Mouse (Mus musculus) lung, embryonic 15.5 days (tissue): ENCODE results near the gene Doxl2. TPM values are rescaled to one million over a fixed set of nuclear protein-coding genes. Genes with fewer than 3 reads are reported as not detected.
A peak's percentile ranks its signal among the peaks of the same experiment; 100 is the strongest.

Experiments used
- ATAC-seq: fragments of 200-750 bp; cut with Nextera tagmentation; 2 replicates; pipeline ENCODE4 v1.8.0; 2017; ENCODE audit warnings: moderate number of reproducible peaks, borderline replicate concordance; ENCODE audit not compliant: low FRiP score, low TSS enrichment; ENCODE audit errors: extremely low read depth
- H3K27ac ChIP-seq: fragments of 300-500 bp; sonication (generic); 2 replicates; pipeline ENCODE4 v1.5.1; 2015; ENCODE audit warnings: moderate library complexity, mild to moderate bottlenecking, inconsistent platforms
- H3K27me3 ChIP-seq: fragments of 300-500 bp; sonication (generic); 2 replicates; pipeline ENCODE4 v1.6.1; 2015; ENCODE audit warnings: inconsistent platforms
- H3K36me3 ChIP-seq: fragments of 300-500 bp; sonication (generic); 2 replicates; pipeline ENCODE4 v1.6.1; 2015; ENCODE audit warnings: inconsistent platforms
- H3K4me1 ChIP-seq: fragments of 300-500 bp; sonication (generic); 2 replicates; pipeline ENCODE4 v1.6.1; 2015; ENCODE audit warnings: inconsistent platforms
- H3K4me2 ChIP-seq: fragments of 300-500 bp; sonication (generic); 2 replicates; pipeline ENCODE4 v1.6.1; 2015; ENCODE audit warnings: inconsistent platforms, mild to moderate bottlenecking, moderate library complexity
- H3K4me3 ChIP-seq: fragments of 300-500 bp; sonication (generic); 2 replicates; pipeline ENCODE4 v1.5.1; 2015; ENCODE audit warnings: mild to moderate bottlenecking, inconsistent platforms
- H3K9ac ChIP-seq: fragments of 300-500 bp; sonication (generic); 2 replicates; pipeline ENCODE4 v1.6.1; 2015; ENCODE audit warnings: inconsistent platforms
- H3K9me3 ChIP-seq: fragments of 300-500 bp; sonication (generic); 2 replicates; pipeline ENCODE4 v1.6.1; 2016; ENCODE audit warnings: inconsistent platforms
- WGBS: fragments of 180-500 bp; shearing (Covaris S2); methylation state at CpG from one replicate; pipeline ENCODE4 v1.1.7; 2015; 5-methylcytosine and 5-hydroxymethylcytosine counted together
- polyA plus RNA-seq: library from polyadenylated mRNA; unstranded; fragments of >200 nt; fragmentation: Nextera tagmentation; extraction: Ambion mirVana; gene quantifications from 2 replicates; pipeline ENCODE4 v1.2.1, GENCODE M21; 2015

Gene Doxl2
- polyA plus RNA-seq, 1 experiment from 2014 or later: not detected

DNA sequence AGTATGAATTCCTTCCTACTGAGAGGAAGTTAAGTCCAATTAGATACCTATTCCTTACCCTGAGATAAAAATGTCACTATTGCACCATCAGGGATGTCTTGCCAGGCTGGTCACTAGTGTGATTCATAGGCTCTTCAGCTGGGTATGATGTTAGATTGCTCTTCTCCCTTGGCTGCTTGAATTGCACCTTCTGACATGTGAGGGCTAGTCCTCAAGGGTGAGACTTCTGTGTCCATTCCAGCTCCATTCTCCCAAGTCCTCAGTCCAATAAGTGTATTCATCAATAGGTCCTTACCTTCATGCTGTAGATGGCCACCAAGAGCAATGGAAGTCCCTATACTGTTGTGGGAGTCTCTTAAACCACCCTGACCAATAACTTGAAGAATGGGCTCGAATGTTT is 4.9 kb downstream of the Doxl2 start:
- Histone ChIP-seq H3K9me3 (no peaks in the 10 kb centered on the region), H3K4me3 (no peak overlapping the region), H3K27ac (no peak overlapping the region), H3K4me2 (no peak overlapping the region), H3K27me3 (no peaks in the 10 kb centered on the region), H3K36me3 (no peaks in the 10 kb centered on the region), H3K4me1 (no peaks in the 10 kb centered on the region), H3K9ac (no peak overlapping the region)
- WGBS: 49% methylated on average over 1 of the region's 1 CpGs
- no peak for ATAC-seq

DNA sequence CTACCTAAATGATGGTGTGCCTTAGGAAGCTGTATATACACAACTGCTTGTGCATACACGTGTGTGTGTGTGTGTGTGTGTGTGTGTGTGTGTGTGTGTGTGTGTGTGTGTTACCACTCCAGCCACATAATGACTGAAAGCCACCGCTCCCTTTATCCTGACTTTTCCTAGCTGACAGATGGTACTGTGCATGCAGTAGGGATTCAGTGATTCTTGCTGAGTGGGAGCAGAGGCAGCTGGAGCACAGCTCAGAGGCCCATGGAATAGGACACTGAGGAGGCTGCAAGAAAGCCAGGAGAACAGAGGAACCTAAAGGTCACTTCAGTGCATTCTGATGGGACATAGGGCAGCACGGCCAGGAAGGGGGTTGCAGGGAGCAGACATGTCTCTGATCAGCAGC is 7.5 kb downstream of the Doxl2 start:
- Histone ChIP-seq H3K4me2 (no peak overlapping the region), H3K36me3 (no peaks in the 10 kb centered on the region), H3K9me3 (no peaks in the 10 kb centered on the region), H3K4me3 (no peak overlapping the region), H3K27me3 (no peaks in the 10 kb centered on the region), H3K9ac (no peak overlapping the region), H3K27ac (no peak overlapping the region), H3K4me1 (no peaks in the 10 kb centered on the region)
- ATAC-seq: no peak
- 67% methylated on average over 3 of the region's 3 CpGs for WGBS

GRCm38 (mm10) chr6:48986444-48986990 is 11.8 kb downstream of the Doxl2 start, which contains the start of gene Svs1:
Gene Svs1 (plus strand): TSS chr6:48986861.
- Histone ChIP-seq H3K9me3 (no peaks in the 10 kb centered on the region), H3K9ac (no peak within 1 kb of the TSS), H3K27me3 (no peaks in the 10 kb centered on the region), H3K36me3 (no peaks in the 10 kb centered on the region), H3K4me3 (no peak within 1 kb of the TSS), H3K27ac (no peak within 1 kb of the TSS), H3K4me1 (no peaks in the 10 kb centered on the region), H3K4me2 (no peak within 1 kb of the TSS)
- 31% methylated on average over 7 of the region's 7 CpGs for WGBS
- no peak for ATAC-seq

DNA sequence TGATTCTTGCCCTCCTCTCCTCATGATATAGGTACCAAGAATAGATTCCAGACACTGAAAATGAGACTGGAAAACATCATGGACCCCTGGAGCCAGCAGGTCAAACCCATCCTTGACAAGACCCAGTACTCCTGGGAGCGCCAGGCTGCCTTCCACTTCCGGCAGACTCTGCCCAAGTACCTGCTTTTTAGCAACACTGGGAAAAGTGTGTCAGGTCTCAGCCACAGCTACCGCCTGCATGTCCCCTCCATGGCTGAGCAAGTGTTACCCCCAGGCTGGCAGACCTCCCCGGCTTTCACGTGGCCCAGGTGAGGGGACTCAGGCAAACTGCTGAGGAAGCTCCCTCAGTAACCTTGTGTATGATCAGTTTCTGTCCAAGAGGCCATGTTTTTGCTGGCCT is 15.2 kb downstream of the Doxl2 start:
- 93% methylated on average over 5 of the region's 5 CpGs for WGBS
- no peaks in the 10 kb centered on the region for H3K4me1 ChIP-seq
- no peaks in the 10 kb centered on the region for H3K9me3 ChIP-seq
- H3K36me3 ChIP-seq: no peaks in the 10 kb centered on the region
- ATAC-seq: no peak
- H3K27me3 ChIP-seq: no peaks in the 10 kb centered on the region
- H3K9ac ChIP-seq: no peak overlapping the region
- H3K27ac ChIP-seq: no peak overlapping the region
- no peak overlapping the region for H3K4me3 ChIP-seq
- H3K4me2 ChIP-seq: no peak overlapping the region

- H3K4me1 ChIP-seq: no peaks in the 10 kb centered on the region
- no peak for ATAC-seq
- WGBS: 71% methylated on average over 4 of the region's 4 CpGs
Measured at GRCm38 (mm10) chr6:48991991-48992390, 17.2 kb downstream of the Doxl2 start.

GRCm38 (mm10) chr6:48998186-48998585 is 23.4 kb downstream of the Doxl2 start:
- no peak for ATAC-seq
- H3K27ac ChIP-seq: no peak overlapping the region
- H3K9me3 ChIP-seq: no peaks in the 10 kb centered on the region
- no peak overlapping the region for H3K9ac ChIP-seq
- WGBS: 38% methylated on average over 6 of the region's 6 CpGs
- no peaks in the 10 kb centered on the region for H3K36me3 ChIP-seq
- no peaks in the 10 kb centered on the region for H3K4me1 ChIP-seq
- no peak overlapping the region for H3K4me3 ChIP-seq
- no peak overlapping the region for H3K4me2 ChIP-seq
- H3K27me3 ChIP-seq: no peaks in the 10 kb centered on the region

More at GRCm38 (mm10) chr6:48991991-48992390, 17.2 kb downstream of the Doxl2 start:
- no peak overlapping the region for H3K4me2 ChIP-seq
- no peaks in the 10 kb centered on the region for H3K27me3 ChIP-seq
- H3K27ac ChIP-seq: no peak overlapping the region
- no peak overlapping the region for H3K9ac ChIP-seq
- H3K9me3 ChIP-seq: no peaks in the 10 kb centered on the region
- H3K36me3 ChIP-seq: no peaks in the 10 kb centered on the region
- no peak overlapping the region for H3K4me3 ChIP-seq

- H3K27me3 ChIP-seq: no peaks in the 10 kb centered on the region
- H3K4me1 ChIP-seq: no peaks in the 10 kb centered on the region
- no peak overlapping the region for H3K9ac ChIP-seq
- H3K36me3 ChIP-seq: no peaks in the 10 kb centered on the region
- no peak overlapping the region for H3K4me3 ChIP-seq
- 77% methylated on average over 4 of the region's 4 CpGs for WGBS
- no peak for ATAC-seq
- no peak overlapping the region for H3K4me2 ChIP-seq
- H3K27ac ChIP-seq: no peak overlapping the region
- no peaks in the 10 kb centered on the region for H3K9me3 ChIP-seq
Measured at GRCm38 (mm10) chr6:48998796-48999195, 24.0 kb downstream of the Doxl2 start.

- WGBS: 35% methylated on average over 4 of the region's 4 CpGs
- Histone ChIP-seq H3K4me3 (no peak overlapping the region), H3K36me3 (no peaks in the 10 kb centered on the region), H3K4me2 (no peak overlapping the region), H3K4me1 (peaks cover 2% of the 10 kb centered on the region), H3K27ac (no peak overlapping the region), H3K9ac (no peak overlapping the region), H3K27me3 (no peaks in the 10 kb centered on the region), H3K9me3 (no peaks in the 10 kb centered on the region)
- no peak for ATAC-seq
Measured at GRCm38 (mm10) chr6:49003381-49003780, 28.6 kb downstream of the Doxl2 start.

DNA sequence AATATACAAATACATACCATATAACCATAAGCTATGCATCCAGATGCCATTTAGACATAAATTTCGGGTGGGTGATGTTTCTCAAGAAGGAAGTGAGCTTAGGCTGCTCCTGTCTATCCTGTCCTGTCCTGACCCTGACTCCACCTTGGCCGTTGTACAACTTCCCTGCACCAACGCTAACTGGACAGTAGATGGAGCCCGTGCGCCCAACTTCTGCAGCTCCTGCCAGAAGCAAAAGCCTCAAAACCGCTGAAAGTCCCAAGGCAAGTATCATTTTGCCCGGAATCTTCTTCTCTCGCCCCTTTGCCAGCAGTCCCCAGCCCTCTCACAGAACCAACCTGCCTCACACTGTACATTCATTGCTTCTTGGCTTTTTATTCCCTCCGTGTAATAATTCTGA is 33.2 kb downstream of the Doxl2 start:
- Histone ChIP-seq H3K4me1 (peaks cover 7% of the 10 kb centered on the region), H3K4me3 (peak overlapping the region; percentile 27), H3K36me3 (no peaks in the 10 kb centered on the region), H3K9me3 (no peaks in the 10 kb centered on the region), H3K9ac (peak overlapping the region; percentile 21; the same call in 1 of the 2 replicates), H3K27me3 (no peaks in the 10 kb centered on the region), H3K27ac (no peak overlapping the region), H3K4me2 (peak overlapping the region; percentile 55)
- no peak for ATAC-seq
- WGBS: under 1% methylated on average over 9 of the region's 9 CpGs

DNA sequence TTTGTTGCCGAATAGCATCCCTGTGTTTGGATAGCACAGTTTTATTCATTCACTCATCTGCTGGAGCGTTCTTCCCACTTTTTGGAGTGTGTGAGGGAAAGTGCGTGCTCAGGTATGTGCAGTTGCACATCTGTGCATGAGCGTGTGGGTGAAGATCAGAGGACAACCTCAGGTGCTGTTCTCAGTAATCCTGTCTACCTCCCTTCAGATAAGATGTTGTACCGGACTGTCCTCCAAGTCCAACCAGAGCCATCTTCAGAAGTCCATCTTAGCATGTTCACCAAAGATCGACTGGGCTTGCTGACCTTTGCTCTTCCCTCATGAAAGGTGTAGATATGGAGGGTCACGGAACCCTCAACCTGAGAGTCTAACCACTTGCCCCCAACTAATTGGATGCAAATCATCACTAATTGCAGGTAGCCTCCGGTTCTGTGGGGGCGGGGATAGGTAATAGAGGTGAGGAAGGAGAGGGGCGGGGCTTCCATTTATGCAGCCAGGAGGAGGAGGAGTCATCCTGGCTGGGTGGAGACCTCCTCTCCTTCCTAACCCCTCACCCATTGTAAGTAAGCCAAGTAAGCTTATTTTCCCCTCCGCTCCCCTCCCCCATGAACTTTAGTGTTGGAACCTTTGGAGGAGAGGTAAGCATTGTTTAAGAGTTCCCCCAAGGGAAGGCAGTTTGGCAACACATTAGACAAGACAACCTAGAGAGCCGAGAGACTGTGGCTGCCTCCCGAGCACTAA is 33.8 kb downstream of the Doxl2 start:
- H3K9me3 ChIP-seq: no peaks in the 10 kb centered on the region

GRCm38 (mm10) chr6:49009161-49009555 is 34.4 kb downstream of the Doxl2 start:
- Histone ChIP-seq H3K27me3 (no peaks in the 10 kb centered on the region), H3K9me3 (no peaks in the 10 kb centered on the region), H3K36me3 (no peaks in the 10 kb centered on the region), H3K4me3 (no peak overlapping the region), H3K27ac (no peak overlapping the region), H3K4me1 (peaks cover 7% of the 10 kb centered on the region), H3K9ac (no peak overlapping the region), H3K4me2 (peak overlapping the region; percentile 55)
- ATAC-seq: no peak
- WGBS: 14% methylated on average over 7 of the region's 7 CpGs

More for the DNA sequence above, 33.8 kb downstream of the Doxl2 start:
- Histone ChIP-seq H3K27me3 (no peaks in the 10 kb centered on the region), H3K4me3 (peak overlapping the region; percentile 27), H3K4me2 (peak overlapping the region; percentile 55), H3K27ac (no peak overlapping the region), H3K9ac (peak overlapping the region; percentile 21; the same call in 1 of the 2 replicates), H3K36me3 (no peaks in the 10 kb centered on the region), H3K4me1 (peaks cover 7% of the 10 kb centered on the region)
- no peak for ATAC-seq
- 22% methylated on average over 13 of the region's 13 CpGs for WGBS

DNA sequence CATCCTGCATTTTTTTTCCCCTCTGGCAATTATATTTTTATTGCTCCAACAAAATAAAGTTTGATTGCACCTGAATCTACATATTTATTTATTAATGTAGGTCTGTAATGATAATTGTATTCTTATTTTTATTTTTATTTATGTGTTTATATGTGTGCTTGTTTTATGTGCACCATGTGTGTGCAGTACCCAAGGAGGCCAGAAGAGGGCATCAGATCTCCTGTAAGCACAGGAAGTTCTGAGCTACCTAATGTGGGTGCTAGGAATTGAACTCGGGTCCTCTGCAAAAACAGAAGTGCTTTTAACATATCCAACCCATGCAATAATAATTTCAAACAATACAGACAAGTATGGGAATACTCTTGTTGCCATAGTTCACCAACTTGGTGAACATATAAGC is 34.9 kb downstream of the Doxl2 start:
- H3K9me3 ChIP-seq: no peaks in the 10 kb centered on the region
- peaks cover 7% of the 10 kb centered on the region for H3K4me1 ChIP-seq
- no peaks in the 10 kb centered on the region for H3K36me3 ChIP-seq
- no peak for ATAC-seq
- no peaks in the 10 kb centered on the region for H3K27me3 ChIP-seq
- WGBS: 85% methylated on average over 1 of the region's 1 CpGs
- no peak overlapping the region for H3K4me2 ChIP-seq
- no peak overlapping the region for H3K4me3 ChIP-seq
- no peak overlapping the region for H3K27ac ChIP-seq
- no peak overlapping the region for H3K9ac ChIP-seq
